Mouse (Mus musculus): ENCODE data around the gene Ssx2ip.

Gene Ssx2ip

DNA sequence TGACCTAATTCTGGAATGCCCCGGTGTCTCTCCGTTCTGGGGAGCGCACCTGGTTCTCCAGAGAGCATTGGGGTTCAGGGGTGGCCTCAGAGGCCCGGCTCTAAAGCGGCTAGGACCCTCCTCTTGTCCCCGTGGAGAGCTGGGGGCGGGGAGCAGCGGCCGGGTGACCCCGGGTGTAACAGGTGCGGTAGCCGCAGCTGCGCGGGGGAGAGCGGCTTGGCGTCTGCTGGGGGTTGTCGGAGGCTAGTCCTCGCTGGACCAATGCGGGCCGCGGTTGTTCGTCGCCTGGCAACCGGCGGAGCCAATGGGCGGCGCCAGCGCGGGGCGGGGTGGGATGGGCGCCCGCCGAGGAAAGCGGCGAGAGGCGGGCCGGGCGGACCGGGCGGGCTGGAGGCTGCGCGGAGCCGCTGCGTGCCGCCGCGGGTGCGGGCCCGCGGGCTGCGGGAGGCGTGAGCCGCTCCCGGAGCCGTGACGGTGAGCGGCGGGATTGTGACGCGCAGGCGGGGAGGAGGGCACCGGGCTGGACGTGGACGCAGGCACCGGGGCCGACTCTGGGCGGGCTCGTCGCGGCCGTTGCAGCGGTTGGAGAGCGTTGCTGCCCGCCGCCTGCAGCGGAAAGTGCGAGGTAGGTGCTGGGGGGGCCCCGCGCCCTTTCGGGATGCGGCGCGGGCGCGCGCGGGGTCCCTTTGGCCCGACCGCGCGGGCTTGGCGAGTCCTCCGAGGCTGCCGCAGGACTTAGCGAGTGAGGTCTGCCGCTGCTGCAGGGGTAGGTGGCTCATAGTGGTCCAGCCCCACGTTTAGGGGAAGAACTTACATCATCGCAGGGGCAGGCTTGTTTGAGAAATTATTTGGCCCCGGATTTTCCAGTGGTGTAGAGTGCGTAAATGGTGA, at the start of gene Ssx2ip:
Ssx2ip (plus strand) TSS at position 332 of the 891 bp plus-strand sequence.
- peak; percentile 98 for DNase-seq (ENCODE audit: low spot score)

DNA sequence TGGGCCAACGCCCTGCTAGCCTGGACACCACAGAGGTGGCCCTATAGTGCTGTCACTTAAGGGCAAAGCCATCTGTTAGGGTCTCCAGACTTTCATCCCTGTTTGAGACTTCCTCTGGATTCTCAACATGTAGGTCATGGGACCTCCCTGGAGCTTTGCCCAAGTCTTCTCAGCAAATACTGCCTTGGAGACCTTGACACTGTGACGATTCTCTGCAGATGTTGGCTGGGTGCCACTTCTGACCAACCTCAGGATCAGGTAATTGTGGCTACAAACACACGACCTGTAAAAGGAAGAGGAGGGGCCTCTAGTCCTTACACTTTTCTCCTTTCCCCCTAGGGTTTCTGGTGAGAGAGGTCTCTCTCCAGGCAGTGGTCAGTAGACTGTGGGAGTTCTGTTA, 49.3 kb upstream of the Ssx2ip start:
- no peak for DNase-seq (ENCODE audit: low spot score)

DNA sequence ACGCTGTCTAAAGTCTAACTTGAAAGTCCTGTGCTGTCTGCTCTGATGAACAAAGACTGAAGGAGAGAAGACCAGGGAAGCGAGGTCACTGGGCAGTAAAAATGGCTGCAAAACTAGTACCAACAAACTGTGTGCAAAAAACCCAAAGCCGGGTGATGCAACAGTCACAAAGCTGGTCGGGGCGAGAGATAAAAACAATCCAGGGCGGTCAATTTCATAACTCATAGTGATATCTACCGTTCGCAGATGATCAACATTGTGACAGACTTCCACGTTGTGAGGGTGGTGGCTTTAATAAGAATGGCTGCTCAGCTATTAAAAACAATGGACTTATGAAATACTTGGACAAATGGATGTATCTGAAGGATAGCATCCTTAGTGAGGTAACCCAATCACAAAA, 39.0 kb upstream of the Ssx2ip start:
- DNase-seq (ENCODE audit: low spot score), result no peak

DNA sequence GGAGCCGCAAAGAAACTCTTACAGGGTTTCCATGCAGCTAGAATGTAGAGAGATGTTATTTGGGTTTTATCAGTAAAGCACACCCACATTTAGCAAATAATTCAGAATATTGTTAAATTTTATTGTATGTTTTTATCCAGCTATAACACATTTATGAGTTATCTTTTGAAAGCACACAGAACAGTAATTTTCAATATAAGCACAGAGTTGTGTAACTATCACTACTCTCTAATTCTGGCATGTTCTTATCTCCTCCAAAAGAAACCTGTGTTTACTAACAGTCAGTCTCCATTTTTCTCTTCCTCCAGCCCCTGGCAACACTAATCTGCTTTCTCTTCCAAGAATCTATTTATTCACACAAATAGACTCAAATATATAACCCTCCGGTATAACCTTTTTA, 37.4 kb upstream of the Ssx2ip start:
- DNase-seq (ENCODE audit: low spot score), result no peak

DNA sequence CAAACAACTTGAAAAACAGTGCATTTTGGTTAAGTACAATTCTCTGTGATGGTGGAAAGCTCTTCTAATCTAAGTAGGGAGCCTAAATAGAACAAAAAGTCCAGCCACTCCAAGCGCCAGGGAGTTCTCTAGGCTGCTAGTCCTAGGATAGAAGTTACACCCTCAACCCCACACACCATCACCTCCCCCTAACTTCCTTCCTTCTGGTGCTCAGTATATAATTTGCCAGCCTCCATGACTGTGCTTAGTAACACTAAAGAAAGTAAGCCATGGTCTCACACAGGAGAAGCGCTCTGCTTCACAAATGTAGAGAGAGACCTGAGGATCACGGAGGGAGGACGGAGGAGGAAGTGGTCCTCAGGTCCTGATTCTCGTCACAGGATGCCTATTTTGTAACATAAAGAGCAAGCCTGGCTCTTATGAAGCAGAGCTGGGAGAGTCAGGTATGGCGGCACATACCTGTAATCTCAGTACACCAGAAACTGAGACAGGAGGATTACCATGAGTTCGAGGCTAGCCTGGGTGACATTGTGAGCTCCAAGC, 33.8 kb upstream of the Ssx2ip start:
- no peak for DNase-seq (ENCODE audit: low spot score)

DNA sequence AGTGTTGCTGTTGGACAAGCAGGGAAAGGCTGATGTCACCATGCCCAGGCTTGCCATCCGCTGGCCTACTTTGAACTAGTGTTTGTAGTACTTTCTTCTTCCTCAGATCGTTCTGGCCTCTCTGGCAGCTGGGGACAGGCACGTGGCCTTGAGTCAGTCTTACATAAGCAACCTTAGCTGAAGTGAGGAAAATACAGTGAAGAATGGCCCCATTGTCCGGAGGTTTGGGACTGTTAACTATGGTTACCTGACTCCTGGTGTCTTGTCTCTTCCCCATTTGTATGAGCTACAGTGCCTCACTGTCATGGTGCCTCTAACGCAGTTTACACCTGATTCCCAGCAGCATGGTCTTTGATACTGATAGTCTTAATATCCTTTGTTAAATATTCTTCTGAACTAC, 33.2 kb upstream of the Ssx2ip start:
- DNase-seq (ENCODE audit: low spot score), result no peak

DNA sequence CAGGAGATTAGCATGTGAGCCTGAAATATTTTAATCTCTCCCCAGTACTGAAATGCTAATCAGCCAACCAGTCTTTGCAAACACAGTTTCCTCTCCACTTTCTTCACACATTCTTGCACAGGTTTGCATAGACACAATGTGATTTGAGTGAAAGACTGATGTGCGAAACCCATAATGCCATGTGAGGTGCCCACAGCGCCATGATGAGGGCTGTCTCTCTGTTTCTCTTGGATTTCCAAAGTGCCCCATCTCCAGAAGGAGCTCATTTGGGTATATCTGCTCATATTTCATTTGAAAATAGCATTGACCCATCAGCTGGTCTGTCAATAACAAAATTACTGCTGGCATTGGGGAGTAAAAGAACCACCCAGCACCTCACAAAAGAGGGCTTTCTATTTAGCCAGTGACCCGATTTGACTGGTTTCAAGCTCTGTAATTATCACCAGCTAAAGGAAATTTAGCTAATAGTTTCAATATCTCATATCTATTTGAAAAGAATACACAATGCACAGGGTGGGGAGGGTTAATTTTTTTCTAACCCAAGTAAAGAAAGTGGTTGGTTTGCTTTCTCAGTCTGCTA, 29.8 kb upstream of the Ssx2ip start:
- DNase-seq (ENCODE audit: low spot score), result no peak

DNA sequence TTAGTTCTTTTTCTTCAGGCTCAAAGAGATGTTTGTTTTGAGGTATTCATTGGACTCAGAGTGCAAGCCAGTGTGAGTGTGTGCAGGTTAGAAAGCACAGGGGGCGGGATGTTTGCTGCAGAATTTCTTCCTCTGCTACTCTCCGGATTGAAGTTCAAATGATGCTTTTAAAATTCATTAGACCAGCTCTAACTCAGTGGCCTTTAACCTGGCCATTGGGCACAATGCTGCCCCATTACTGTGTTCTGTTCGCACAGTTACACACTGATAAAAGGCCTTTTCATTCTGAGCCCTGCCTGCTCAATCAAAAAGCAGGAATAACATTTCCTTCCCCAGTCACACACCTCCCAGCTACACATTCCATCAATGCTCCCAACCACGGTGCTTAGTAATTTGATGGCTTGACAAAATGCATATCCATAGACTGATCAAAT, 29.2 kb upstream of the Ssx2ip start:
- DNase-seq (ENCODE audit: low spot score), result no peak

DNA sequence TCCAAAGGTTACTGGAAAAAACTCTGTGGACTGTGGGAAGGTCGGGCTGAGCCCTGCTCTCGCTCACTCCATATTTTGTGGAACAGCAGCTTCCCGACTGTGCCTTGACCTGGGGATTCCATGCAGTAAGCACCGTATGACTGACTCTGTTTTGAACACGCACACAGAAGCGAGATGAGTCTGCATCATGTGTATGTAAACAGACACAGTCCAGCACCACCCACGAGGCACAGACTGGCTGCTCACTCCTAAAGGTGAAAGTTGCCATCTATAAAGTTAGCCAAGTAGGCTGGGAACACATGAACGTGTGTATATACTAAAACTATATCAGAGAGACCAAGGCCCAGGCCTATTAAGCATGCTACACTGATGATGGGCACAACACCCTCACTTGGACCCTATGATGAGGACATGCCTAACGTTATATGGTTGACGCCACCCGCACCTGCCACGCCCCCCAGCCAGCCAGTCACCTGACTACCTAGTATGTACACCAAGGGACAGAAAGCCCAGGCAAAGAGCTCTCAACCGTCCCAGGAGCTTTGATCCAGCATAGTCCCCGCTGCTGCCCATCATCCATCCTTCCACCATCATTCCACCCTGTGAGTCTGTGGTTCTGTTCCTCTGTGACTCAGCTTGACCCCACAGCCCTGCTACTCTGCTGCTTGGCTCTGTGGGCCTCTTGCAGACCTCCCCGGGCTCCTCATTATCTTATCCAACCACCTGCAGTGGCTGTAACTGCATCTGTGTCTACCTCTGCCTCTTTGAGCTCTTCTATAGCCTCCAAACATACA, 27.9 kb upstream of the Ssx2ip start:
- DNase-seq (ENCODE audit: low spot score), result no peak

DNA sequence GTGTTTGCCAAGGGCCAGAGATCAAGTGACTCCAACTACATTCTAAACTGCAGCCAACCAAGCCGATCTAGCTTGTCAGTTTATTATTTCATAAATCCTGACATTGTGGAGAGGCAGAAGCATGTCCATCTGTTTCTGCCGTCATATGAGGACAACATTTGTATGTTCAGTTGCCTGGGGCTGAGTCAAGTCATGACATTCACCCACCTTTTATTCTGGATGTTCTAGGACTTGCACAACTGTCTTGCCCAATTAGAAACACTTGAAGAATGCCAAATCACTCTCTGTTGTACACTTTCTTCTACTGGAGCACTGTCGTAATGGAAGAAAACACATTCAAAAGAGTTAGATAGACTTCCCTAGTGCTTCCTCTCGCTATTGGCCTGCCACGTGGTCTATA, 27.2 kb upstream of the Ssx2ip start:
- DNase-seq (ENCODE audit: low spot score), result no peak

DNA sequence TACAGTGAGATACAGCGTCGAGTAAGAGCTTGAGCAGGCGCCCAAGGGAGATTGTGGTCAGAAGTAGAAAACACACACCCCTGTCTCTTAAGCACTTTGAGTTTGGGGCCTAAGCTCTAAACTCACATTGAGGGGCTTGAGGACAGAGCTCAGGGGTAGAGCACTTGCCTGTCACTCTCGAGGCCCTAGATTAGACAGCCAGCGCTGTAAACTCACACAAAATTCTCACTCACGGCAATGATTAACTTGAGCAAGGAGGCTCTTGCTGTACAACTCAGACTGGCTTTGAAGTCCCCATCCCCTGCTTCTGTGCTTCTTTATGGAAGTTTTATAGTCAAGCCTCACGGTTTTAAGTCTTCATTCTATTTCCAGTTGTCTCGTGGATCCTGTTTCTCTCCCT, 25.7 kb upstream of the Ssx2ip start:
- DNase-seq (ENCODE audit: low spot score), result no peak

DNA sequence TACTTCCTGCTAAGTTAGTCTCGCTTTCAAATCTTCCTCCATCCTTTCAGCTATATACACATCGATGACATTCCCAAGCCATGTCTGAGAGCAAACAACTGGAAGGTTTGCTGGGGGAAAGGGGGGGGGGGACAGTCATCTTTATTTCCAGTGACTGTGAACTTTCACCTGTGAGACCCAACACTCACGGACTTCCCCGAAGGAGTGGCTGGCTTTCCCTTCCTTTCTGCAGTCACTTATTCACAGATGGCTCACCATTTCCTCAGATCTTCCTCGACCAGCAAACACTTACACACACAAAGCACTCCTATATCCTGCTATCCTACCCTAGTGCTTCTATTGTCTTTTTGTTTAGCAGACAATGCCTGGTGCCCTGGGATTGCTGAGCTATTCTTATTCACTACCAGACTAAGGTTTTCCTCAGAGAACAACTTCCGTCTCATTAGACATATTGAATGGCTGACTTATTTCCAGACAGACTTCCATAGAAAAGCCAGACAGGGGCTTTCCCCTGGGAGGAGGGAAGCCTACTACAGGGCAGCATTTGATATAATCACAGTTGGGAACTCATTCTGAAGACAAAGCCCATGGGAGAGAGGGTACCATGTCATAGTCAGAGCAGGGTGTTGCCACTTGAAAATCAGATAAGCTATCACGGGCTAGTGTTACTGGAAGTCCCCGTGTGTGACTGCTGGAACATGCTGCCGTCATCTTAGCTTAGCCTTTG, 24.5 kb upstream of the Ssx2ip start:
- no peak for DNase-seq (ENCODE audit: low spot score)

DNA sequence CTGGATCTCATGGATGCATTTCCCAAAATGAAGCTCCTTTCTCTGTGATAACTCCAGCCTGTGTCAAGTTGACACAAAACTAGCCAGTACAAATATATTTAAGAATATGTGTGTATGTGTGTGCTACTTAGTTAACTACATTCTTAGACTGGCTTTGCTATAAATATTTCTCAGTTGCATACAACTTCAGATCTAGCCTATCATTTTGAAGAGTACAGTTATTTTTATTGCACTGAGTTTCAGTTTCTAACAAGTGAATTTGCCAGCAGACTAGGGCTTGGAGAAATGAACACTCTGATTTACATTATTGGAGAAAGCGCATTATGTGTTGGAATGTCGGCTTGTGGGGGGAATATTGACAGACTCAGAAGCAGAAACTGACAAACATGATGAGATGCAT, 23.6 kb upstream of the Ssx2ip start:
- DNase-seq (ENCODE audit: low spot score), result no peak

DNA sequence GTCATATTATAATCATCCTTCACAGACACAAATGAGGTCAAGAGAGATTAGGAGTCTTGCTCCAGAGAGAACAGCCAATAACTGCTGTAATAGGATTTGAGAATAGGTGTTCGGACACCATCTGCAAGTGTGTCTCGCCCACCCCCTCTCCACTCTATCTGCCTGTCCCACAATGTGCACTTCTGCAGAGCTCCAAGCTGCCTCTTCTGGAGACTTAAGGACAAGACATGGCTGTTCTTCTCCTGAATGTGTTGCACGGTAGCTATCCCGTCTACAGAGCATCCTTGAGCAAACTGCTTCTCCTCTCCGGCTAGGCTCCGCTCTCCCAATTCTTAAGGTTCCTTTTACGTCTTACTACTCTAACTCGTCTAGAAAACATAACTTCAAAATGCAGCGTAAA, 23.0 kb upstream of the Ssx2ip start:
- DNase-seq (ENCODE audit: low spot score), result no peak

DNA sequence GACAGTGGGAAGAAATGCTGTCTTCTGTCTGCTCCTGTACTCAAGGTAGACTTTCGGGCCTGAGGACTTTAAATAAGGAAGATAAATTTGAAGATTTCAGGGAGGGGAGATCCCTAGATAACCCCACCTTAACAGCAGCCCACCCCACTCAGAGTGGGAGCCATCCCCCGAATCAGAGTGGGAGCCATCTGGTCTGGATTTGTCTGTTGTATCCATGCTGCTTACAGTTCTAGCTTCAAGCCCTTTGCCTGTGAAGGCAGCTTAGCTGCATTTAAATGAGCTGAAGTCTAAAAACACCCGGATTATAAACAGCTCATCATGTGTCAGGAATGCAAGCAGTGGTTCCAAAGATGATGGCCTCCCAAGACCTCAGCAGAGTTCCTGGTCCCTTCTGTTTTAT, 17.6 kb upstream of the Ssx2ip start:
- DNase-seq (ENCODE audit: low spot score), result no peak

DNA sequence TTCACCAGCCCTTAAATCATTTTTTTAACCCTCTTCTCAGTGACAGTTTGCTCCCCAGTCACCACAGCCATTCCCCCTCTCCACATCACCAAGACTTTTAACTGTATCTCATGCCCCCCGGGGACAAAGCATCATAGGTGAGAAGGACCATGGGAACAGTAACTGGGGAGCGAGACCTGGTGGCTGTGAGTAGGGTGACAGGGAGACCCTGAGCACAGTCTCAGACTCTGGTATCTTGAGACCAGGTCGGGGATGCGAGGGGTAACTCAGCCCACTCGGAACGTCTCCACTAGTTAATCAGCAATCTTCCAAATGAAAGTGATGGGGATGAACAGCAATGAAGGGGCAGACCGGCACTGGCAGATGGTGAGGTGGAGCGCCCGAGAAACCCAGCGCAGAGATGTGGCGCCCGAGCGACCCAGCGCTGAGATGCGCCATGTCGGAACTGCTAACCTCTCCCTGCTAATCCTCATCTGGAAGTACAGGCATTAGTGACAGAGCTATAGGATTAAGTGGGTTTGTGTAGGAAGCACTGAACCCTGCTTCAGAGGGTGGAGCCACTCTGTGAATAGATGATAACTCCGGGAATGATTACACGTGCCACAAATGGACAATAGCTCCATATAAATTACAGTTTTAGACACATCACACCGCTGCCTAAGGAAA, 11.7 kb upstream of the Ssx2ip start:
- DNase-seq (ENCODE audit: low spot score), result no peak

DNA sequence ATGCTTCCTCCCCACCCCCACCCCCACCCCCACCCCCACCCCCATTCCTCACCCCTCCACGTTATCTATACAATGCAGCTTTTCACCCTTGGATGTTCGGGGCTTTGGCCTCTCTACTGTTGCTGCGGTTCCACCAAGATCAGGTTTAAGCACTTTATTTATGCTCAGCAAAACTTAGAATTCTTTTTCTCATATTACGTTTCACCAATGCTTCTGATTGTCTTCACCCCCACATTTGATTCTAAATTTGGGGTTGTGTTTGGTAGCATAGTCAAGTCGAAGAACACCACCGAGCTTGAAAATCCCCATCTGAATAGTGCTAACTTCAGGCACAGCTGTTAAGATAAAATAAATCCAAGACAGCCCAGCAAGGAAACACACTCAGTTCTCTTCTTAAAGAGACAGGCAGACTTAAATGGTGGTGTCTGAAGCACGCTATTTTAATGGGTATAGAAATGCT, 10.8 kb upstream of the Ssx2ip start:
- DNase-seq (ENCODE audit: low spot score), result no peak

DNA sequence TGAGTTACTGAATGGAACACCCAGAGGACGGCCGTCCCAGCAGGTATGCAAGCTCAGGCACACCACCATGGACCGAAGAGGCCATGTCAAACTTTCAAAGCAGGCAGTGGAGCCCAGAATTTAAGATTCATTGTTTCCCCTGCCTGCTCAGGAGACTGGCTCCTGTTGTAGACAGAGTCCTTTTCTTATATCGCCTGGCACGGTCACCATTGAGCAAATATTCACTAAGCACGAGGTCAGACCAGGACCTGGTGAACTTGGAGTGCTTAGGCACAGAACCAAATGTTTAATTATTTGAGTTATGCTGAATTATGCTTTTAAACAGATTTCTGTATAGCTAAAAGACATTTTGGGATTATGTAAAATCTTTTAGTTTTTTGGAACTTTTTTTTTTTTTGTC, 8.2 kb upstream of the Ssx2ip start:
- no peak for DNase-seq (ENCODE audit: low spot score)

DNA sequence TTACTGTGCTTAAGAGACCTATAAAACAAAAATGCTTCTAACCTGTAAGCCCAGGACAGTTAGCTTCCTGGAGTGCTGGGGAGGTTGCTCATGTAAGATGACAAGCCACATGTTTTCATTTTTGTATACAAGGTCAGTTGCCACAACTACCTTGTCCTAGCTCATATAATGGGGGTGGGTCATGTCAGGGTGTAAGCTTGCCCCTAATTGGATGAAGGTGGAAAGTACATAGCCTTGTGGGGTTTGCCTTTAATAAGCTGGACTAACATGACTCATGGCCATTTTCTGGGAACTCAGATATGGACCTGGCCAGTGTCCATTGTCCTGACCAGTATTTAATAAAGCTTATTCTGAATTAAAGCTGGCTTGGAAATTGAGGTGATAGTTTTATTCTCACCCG, 7.5 kb upstream of the Ssx2ip start:
- no peak for DNase-seq (ENCODE audit: low spot score)

DNA sequence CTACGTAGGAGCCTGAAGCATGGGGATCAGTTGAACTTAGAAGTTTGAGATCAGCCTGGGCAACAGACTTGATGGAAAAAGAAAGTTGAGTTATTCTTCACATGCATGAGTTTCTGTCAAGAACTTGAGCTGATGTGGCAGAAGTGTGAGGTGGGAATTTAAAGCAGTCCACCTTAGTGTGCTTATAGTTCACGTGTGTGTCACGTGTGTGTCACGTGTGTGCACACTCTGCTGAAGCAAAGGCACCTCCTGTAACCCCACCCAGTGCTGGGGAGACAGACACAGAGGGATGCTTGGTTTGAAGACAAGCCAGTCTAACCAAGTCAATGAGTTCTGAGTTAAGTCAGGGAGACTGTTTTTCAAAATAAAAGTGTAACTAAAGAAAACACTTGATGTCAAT, 6.6 kb upstream of the Ssx2ip start:
- DNase-seq (ENCODE audit: low spot score), result no peak

DNA sequence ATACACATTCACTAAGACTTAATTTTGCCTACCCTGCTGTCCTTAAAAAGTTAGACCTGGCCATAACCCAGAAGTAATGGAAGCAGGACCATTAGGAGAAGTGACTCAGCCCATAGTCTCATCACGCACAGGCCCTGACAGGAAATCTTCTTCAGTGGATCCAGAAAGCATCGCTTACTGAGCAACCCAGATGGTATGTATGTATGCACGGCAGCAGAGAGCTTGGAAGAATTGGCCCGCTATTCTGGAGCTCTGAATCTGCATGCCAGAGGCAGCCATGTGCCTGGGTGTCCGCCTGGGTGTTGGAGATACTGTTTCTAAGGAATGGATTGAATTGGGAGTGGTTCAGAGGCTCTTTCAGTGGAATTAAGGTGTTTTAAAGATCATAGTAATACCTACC, 5.2 kb upstream of the Ssx2ip start:
- no peak for DNase-seq (ENCODE audit: low spot score)
